Mouse (Mus musculus): ENCODE data around the gene Prkn. TPM values are rescaled to one million over a fixed set of nuclear protein-coding genes. Genes with fewer than 3 reads are reported as not detected.

Gene Prkn
- total RNA-seq, 4 experiments from 2014 or later: 12.0 to 26.3 (median 18.2) TPM

DNA sequence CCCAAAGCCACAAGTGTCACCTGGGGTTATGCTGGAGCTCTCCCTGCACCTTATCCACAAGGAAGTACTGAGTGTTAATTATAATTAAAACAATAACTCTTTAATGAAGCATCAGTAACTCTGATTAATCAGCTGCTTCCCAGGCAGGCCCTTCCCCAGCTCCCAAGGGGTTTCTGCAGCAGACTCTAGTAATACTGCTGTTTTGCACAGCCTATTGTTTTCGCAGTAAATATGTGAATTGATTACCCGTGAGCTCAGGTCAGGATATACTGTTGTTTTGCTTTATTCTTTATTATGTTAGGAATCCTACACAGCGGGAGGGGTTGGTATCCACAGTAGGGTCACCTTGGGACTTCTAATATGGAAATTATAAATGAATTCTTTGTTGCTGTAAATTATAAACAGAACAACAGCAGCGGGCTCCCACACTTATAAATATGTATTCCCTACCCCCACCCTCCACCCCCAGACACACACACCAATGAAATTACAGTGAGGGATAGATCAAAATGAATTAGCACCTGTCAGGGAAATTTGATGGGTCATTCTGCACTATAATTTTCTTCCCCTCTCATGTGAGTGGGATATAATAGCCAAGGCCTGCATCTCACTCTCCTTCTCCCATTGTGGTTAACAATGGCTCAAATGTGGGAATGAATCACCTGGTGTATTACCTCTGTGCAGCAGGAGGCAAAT is 701.9 kb downstream of the Prkn start:
- DNase-seq: no peak

DNA sequence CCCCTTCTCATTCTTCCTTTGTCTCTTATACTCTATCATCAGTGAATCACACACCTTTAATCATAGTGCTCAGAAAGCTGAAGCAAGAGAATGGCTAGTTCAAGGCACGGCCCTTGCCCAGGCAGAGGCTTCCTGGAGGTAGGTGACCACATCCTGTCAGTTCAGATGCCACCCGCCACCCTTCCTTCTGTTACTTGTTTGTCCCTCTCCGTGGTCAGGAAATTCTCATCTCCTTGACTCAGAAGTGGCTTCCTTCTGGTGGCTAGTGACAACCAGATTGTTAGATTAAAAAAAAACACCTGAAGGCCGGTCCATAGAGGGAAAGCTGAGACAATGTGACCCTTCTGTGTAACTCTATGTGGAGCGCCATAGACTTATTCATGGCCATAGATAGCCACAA is 710.4 kb downstream of the Prkn start:
- no peak for DNase-seq

DNA sequence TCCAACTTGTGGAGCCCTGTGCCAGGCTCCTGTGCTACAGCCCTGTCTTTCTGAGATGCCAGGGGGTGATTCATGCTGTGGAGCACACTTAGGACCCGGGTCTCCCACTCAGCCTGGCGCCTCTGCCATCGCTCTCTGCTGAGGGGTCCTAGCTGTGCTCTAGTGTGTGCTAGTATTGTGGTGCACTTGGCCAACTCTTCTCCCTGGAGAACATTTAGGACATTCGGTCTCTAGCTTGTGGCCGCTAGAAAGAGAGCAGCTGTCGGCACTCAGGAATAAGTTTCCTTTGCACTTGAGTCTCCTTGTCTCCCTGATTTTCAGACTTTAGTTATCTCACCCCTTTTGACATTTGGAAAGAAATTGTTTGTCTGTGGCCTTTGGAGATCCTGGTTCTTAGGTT is 725.5 kb downstream of the Prkn start:
- no peak for DNase-seq

DNA sequence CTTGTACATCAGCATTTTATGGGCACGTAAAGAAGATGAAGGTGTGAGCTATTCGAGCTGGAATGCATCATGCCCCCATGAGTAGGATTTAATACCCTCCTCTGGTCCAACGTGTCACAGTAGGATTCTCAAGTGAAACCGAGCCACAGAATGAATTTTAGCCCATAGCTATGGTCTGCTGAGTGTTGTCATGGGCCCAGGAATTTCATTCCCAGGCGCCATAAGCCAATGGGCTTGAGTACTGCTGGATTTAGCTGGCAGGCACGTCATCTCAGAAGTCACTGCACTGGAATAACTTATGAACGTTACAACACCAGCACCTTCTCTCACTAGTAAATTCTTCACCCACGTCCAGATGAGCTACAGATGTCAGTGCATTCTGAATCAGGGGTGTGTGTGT is 730.2 kb downstream of the Prkn start:
- no peak for DNase-seq

DNA sequence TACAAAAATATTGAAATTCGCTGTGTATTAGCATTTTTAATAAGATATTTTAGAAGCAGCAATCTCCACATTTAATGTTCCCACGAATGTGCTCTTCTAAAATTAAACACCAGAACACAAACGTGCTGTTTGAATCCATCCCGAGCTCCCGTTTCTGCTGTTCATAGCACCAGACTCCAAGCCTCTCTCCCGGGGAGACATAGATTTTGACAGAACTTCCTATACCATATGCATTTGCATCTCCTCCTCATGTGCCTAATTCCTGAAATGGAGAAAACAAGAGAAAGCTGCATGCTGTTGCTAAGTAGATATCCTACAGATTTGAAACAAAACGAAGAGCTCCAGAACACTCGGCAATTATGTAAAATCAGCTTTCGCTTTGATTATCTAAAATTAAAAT is 733.5 kb downstream of the Prkn start:
- no peak for DNase-seq

DNA sequence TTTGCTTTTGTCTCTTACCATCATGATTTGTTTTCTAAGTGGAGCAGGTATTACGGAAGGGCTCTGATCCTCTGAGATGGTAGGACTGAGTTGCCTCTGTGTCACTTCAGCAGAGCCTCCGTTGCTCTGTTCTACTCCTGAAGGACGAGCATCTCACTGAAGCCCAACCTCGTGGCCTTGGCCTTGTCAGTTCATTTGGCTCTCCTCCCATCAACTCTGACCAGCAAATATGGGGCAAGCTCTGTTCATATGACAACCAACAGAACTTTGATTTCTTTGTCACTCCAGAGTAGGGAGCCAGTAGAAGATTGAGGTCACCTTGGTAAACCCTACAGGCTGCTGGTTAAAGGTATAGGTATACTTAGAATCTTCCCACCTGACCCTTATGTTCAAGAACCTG is 745.3 kb downstream of the Prkn start:
- peak; percentile 52 for DNase-seq

DNA sequence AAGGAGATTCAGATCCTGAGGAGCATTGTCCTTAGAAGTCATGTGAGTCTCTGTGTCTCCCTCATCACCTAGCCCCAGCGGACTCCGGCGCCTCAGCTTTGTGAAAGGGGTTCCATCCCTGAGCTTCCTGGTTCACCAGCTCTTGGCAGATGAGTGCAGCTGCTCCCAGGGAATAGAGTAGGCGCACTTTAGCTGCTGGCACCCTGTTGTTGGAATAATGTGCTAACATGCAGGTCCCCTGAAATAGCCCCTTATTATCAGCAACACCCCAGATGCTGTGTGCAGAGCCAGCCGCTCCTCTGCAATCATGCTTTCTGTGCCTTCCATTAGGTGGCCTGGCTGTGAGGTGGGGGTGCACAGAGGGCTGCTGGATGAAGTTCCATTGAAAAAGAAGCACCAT is 767.7 kb downstream of the Prkn start:
- no peak for DNase-seq

DNA sequence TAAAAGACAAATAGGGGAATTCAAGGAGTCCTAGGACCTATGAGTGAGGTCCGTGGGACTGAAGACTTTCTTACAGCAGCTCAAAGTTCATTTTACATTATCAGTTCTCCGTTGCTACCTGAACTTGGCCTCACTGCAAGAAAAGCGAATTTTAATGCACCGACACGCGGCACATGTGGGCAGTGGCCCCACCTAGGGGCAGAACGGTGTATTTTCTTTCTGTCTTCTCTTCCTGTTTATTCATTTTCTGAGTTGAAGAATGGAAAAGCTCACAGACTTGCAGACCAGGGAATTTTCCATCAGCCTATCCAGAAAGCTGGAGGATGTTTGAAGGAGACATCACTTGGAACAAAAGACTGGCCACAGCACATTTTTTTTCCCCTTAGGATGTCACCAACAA is 771.3 kb downstream of the Prkn start:
- DNase-seq: peak; percentile 31

DNA sequence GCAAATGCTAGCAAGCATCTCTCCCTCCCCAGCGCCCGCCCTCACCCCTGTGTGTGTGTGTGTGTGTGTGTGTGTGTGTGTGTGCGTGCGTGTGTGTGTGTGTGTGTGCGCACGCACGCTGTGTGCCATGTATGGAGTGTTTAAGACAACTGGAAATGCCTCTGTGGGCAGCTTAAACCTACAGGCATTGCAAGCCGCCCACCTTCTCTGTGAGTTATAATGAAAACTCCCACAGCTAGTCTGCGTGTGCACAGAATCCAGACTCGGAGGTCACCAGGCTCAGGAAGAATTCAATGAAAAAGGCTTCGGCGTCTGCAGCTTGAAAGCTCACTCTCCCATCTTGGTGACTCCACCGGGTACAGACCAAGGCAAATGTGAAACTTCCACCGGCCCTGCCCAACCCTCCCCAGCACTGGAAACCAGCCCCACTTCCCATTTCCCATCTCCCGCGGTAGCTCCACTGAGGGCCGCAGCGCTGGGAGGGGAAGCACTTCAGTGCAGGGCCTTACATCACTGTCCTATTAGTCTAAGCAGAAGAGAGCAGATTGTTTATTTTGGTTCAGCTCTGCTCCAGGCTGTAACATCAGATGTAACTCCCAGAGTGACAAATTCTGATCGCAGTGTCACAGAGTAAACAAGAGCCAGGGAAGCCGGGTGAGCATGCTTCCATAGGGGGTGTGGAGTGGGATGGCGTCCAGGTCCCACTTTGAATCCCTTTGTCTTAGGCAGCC is 772.8 kb downstream of the Prkn start:
- DNase-seq: no peak

DNA sequence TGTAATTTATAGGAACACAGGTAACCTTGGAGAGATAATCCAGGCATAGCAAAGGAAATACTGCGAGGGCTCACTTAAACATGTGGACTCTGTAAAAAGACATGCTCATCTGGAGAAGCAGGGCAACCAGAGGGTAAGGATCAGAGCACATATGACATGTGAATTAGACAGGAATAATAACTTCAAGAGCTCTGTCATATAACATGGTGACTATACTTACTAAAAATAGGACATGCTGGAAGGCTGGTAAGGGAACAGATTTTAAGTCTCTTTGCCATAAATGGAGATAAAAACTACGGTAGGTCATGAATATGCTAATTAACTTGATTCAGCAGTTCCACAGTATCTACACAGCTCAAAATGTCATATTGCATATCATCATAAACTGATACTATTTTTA is 777.4 kb downstream of the Prkn start:
- no peak for DNase-seq

DNA sequence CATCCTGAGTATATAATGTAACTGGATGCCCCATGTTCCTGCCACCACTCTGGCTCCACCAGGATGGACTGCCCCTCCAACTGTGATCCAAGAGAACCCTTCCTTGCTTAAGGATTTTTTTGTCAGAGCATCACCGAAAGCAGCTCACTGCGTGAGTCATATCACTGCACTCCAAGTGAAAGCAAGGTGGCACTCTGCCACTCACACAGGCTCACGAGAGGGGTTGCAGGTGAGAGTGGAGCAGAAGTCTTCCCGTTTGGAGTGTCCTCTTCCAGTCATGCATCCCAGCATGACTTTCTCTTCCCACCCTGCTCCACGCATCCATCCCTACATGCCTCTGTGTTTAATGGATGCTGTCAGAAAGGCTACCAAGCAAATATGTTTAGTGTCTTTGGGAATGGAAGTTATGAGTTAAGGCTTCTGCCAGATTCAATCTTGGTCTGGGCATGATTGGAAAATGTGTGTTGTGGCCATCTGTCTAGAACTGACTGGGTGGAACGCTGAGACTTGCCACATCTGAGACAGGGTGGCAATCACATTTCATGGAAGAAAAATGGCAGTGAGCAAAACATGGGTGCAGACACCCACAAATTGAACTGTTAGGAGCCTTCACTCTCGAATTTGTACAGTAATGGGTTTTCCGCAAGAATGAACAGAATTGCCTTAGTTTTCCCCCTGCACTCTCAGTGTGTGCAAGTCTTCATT is 778.9 kb downstream of the Prkn start:
- DNase-seq: no peak

DNA sequence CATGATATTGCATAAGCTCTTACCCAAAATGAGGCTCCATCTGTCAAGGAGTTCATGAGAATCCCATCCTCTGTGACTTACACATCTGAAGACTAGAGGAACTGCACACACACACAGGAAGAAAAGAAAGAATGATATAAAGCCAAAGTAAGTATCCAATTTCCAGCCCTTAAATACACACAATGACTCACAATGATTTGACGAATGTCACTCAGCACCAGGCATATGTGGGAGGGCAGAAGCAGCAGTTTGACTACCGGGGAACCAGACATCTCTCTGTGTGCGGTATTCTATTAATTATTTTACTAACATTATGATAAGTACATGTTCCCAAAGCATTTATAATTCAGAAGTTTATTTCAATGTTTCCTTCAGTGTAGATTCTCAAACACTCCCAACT is 780.6 kb downstream of the Prkn start:
- no peak for DNase-seq

DNA sequence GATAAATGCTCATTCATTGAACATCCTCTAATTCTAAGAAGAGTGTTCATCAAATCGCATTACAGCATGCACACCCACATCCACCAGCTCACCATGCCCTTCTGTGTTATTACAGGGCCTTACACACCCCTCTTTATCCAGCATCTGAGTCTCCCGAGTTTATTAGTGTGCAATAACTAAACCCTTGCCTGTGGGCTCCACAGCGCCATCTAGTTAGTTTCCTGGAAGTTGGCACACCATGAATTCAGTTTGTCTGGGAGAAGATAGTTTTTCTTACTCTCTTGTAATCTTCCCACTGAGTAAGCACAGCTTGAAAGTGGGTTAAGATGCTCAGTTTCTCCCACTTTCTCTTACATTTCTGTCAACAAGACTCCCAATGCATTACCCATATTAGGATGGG is 781.3 kb downstream of the Prkn start:
- DNase-seq: no peak

DNA sequence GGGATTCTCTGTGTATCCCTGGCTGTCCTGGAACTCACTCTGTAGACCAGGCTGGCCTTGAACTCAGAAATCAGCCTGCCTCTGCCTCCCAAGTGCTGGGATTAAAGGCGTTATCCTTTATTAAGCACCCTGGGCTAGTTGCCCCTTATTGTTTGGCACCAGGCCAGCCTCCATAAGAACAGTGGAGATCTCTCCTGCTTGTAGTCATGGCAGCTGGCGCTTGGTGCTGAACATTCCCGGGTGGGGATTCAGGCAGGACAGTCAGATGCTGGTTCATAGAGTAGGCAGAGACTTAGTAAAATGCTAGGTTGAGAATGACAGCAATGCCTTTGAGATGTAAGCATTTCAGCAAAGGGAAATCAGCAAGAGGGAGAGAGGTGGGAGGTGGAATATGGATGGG is 786.1 kb downstream of the Prkn start:
- DNase-seq: no peak

DNA sequence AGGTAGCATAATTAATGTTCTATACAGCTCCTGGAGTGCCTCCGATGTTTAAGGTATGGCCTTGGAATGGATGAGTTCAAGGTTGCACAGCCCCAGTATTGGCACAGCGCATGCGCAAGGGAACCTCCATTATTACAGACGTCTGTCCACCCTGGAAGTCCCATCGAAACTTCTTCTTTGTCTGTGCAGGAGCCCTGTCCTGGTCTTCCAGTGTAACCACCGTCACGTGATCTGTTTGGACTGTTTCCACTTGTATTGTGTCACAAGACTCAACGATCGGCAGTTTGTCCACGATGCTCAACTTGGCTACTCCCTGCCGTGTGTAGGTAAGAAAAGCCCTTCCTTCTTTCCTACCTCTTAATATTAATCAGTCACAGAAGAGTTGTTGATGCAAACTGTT is 794.9 kb downstream of the Prkn start:
- no peak for DNase-seq

DNA sequence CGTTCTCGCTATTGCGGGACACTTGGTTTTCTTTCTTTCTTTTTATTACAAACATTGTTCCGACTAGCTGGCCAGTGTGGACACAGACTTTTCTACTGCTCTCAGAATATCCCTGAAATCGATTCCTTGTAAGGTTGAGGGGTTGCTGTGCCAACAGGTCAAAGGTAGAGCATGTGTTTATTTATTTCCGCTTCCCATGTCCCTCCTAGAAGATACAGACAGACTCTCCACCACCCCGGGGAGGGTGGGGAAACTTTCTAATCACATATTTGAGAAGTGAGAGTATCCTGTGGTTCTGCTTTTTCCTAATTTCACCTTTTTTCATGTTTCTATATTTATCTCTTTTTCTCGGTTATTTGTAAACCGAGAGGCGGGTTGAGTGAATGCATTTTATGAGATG is 797.5 kb downstream of the Prkn start:
- no peak for DNase-seq

DNA sequence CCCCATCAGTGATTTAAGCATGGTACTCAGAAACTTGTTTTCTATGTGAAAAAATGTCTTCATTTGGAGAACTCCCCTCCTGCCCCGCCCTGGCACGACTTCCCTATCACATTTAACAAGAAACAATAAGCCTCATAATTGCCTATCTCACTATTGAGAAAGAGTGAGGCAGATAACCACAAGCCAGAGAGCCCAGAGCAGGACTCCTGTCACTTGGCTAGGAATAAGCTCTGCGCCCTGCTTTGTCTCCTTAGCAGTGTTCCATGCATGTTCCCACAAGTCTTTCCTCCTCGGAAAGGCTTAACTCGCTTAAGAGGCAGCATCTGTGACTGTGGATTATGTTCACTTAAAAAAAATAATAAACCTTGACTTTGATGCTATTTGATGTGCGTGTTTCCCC is 798.3 kb downstream of the Prkn start:
- DNase-seq: no peak

DNA sequence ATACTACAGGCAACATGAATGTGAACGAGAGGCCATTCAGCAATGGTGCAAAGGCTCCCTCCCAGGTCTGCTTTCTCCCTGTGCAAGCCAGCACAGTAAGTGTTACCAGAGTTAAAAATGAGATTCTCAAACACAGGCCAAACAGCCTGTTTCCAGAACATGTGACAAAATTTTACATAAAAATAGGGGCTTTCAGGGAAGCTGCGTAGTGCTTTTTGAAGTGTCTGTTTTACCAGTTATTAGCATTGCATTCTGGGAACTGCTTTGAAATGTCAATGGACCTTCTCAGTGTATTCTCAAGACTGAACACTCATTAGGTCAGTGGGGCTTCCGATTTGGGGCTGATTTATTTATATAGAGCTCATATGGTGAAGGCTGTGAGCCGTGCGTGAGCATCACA is 799.6 kb downstream of the Prkn start:
- DNase-seq: no peak

DNA sequence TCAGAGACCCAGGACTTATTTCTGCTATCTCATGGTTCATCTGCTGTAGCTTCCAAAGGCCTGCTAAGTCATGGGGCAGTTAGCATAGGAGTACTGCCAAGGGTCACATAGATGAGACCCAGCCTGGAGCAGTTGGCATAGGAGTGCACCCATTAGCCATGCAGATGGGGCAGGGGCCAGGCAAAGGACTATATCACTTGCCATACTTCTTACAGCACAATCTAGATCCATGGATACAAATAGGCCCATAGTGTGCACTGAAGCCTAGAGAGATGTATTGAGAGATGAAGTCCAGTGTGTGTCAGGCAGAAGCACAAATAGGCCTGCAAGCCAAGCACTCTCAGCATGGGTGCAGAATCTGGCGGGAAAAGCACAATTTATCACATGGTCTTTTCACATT is 802.1 kb downstream of the Prkn start:
- DNase-seq: no peak

DNA sequence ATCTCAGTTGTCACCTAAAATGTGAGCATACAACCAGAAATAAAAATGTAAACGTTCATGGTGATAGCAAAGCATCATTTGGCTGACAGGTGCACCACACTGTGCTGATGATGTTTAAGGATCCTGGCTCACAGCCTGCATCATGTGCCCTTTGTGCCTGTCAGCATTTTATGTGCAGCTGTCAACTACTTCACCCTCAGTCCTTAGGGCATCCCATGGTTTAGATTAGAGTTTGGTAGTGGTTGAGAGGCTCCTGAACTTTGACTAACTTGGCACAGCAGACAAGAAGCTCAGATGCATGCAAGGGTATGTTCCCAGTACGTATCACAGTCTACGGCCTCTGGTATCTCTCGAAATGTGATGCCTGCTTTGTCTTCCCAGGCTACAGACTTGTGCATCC is 803.8 kb downstream of the Prkn start:
- DNase-seq: no peak

DNA sequence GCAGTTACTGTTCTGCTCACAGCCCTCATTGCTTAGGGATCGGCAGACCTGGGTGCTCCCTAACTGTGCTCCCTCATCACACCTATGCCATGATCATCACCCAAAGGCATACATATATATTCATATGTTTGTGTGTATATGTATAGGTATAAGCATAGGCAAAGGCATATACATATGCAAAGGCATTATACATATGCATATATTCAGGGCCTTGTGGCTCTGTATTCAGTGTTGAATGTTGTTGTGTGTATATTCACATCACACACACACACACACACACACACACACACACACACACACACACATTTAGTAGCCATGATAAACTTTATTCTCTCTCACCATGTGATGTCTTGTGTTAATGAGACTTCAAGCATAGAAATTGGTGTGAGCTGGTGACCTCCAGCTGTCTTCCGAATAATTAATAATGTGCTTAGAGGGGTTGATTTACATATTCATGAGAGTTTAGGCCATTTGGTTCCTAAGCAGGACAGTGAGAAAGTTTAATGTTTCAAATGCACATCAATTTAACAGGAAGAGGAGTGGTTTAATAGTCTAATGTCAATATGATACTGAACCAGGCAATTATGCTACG is 804.8 kb downstream of the Prkn start:
- DNase-seq: no peak

DNA sequence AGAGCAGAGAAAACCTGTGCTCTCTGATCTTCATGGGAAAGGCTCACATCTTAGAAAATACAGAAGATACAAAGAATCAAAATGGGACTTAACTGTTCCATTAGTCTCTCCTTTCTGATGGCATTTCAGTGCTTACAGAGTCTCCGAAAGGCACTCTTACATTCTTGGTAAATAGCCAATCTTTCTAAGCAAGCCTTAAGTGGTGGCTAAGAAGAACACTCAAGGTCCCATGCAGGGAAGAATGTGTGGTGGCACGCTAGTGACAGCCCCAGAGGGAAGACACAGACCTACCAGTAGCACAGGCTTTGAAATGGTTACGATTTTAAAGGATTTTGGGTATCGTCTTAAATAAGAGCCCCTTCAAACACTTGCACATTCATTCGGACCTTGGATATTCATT is 816.2 kb downstream of the Prkn start:
- DNase-seq: no peak

DNA sequence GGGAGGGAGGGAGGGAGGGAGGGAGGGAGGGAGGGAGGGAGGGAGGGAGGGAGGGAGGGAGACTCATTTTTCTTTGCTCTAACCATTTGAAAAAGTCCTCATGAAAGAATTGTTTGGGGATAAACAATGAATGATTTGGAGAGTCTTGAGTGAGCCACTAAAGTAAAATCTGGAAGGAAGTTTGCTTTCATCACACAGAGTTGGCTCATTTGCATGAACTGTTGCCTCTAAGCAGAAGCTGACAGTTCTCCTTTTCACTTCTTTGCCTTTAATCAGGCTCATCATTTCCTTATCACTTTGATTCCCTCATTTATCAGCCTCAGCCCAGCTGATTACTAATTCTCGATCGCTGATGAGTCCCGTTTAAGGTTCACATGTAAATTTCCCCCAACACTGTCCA is 816.7 kb downstream of the Prkn start:
- DNase-seq: no peak

DNA sequence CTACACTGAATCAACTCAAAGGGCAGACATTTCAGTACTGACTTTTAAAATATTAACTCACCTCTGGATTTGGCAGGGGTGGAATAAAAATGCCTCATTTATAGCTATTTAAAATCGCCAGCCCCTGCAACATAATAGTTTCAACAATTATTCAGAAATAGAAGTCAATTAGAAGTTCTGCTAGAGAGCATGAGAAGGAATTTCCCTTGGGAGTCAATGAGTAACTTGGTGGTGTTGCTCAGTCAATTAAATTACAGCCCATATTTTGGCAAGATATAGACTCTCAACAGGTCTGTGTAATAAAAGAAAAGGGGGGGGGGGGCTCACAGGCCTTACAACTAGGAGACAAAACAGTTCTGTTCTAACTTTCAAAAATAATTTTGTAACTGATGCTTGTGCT is 821.7 kb downstream of the Prkn start:
- no peak for DNase-seq
